Mouse (Mus musculus): ENCODE data around the gene Gpd1l.
A peak's percentile ranks its signal among the peaks of the same experiment; 100 is the strongest.
"Not testable (repeated sequence)": the region's sequence is repeated elsewhere in the genome, so short reads cannot be mapped to it uniquely, and the experiment has no call there.

Gene Gpd1l

GRCm38 (mm10) chr9:114933723-114934171 is at the start of gene Gpd1l:
Gene Gpd1l (minus strand): TSS chr9:114933987.
- peak; percentile 98 for DNase-seq

- no peak for DNase-seq
Observed at GRCm38 (mm10) chr9:114982689-114983360, 49.0 kb upstream of the Gpd1l start, which contains the start of gene Rps27rt. Gene Rps27rt (minus strand): TSS chr9:114982739.

GRCm38 (mm10) chr9:114979969-114980368 is 46.2 kb upstream of the Gpd1l start:
- no peak for DNase-seq

- DNase-seq = peak; percentile 91
Observed at GRCm38 (mm10) chr9:114978281-114979111, 44.7 kb upstream of the Gpd1l start, which contains the start of gene Osbpl10. Gene Osbpl10 (plus strand): TSS chr9:114978569.

- no peak for DNase-seq
Observed at GRCm38 (mm10) chr9:114977461-114978280, 43.9 kb upstream of the Gpd1l start.

- not testable (repeated sequence) for DNase-seq
Observed at GRCm38 (mm10) chr9:114966286-114966685, 32.5 kb upstream of the Gpd1l start.

- no peak for DNase-seq
Observed at GRCm38 (mm10) chr9:114964093-114964492, 30.3 kb upstream of the Gpd1l start.

GRCm38 (mm10) chr9:114960844-114961243 is 27.1 kb upstream of the Gpd1l start:
- DNase-seq = no peak

GRCm38 (mm10) chr9:114960043-114960789 is 26.4 kb upstream of the Gpd1l start:
- no peak for DNase-seq

- DNase-seq = peak; percentile 65
Observed at GRCm38 (mm10) chr9:114956945-114957344, 23.2 kb upstream of the Gpd1l start.

- no peak for DNase-seq
Observed at GRCm38 (mm10) chr9:114955340-114955739, 21.6 kb upstream of the Gpd1l start.

- no peak for DNase-seq
Observed at GRCm38 (mm10) chr9:114952866-114953265, 19.1 kb upstream of the Gpd1l start.

- peak; percentile 34 for DNase-seq
Observed at GRCm38 (mm10) chr9:114948395-114948794, 14.6 kb upstream of the Gpd1l start.

- DNase-seq = no peak
Observed at GRCm38 (mm10) chr9:114945576-114945975, 11.8 kb upstream of the Gpd1l start.

GRCm38 (mm10) chr9:114944642-114945041 is 10.9 kb upstream of the Gpd1l start:
- no peak for DNase-seq

GRCm38 (mm10) chr9:114936687-114937086 is 2.9 kb upstream of the Gpd1l start:
- DNase-seq = no peak

- no peak for DNase-seq
Observed at GRCm38 (mm10) chr9:114935321-114935720, 1.5 kb upstream of the Gpd1l start.

- DNase-seq = peak; percentile 27
Observed at GRCm38 (mm10) chr9:114934231-114934630, 444 bp upstream of the Gpd1l start.

- no peak for DNase-seq
Observed at GRCm38 (mm10) chr9:114933037-114933722, 607 bp downstream of the Gpd1l start.

- no peak for DNase-seq
Observed at GRCm38 (mm10) chr9:114932607-114933006, 1.2 kb downstream of the Gpd1l start.

GRCm38 (mm10) chr9:114930464-114931090 is 3.2 kb downstream of the Gpd1l start:
- peak; percentile 86 for DNase-seq

Data from lung, postnatal 10 days (tissue).